Mouse (Mus musculus) left cerebral cortex, adult 18-20 months (tissue): ENCODE results near the gene Mllt3. TPM values are rescaled to one million over a fixed set of nuclear protein-coding genes. Genes with fewer than 3 reads are reported as not detected.

Experiments used
- DNase-seq, 2 experiments: peaks; one replicate each; pipeline ENCODE4 v3.0.0; 2021 to 2022; ENCODE audit warnings: low spot score in 2 of 2, mixed read lengths in 1 of 2
- total RNA-seq, 2 experiments: library from RNA; stranded (reverse); gene quantifications; 2 replicates each; pipeline ENCODE4 v1.2.3; 2021

Mllt3 gene
- total RNA-seq, 2 experiments from 2014 or later: 40.0 to 49.7 TPM

DNA sequence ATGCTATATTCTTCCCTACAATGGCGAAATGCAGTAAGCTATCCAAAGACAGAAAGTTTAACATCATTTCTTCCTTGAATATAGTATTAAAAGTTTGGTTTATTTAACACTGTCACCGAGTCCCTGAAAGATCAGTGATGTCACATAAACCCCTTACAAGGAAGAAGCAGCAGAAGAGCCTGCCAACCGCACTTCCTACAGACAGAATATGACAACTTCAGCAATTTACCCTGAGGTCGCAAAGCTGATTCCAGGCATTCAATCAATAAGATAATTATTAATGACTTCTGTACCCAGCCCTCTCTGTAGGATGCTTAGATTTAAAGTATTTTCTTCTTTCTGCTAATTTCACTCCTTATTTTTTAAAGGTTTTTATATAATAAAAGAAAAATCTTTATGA, 140.2 kb downstream of the Mllt3 start:
- DNase-seq: no peak

DNA sequence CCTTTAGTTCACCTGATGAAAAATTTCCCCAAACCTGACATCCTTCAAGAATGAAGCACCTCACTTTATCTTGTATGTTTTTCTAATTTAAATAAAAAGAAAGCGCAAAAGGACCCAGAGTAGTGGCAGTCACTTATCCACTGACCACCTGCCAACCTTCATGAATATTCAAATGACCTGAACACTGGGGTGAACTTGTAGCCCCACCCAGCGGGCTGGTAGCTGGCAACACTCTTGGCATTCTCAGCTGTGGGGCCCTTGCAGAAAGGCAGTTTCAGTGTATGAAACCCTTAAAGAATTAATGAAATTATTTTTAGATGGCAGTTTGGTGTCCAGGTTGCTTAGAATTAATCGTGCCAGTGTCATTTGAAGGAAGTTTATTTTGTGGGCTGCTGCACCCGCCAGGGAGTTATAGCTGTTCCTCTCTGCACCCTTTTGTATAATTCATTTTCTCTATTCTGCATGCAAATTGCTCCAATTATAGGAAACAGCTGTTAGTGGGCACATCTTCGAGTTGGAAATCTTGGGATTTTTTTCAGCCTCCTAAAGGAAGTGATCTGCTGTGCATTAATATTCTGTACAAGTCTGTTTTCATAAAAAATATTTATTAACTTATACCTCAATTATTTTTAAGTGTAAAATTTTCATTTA, 149.8 kb downstream of the Mllt3 start:
- DNase-seq: peak in 1 of 2 experiments; percentile 9

DNA sequence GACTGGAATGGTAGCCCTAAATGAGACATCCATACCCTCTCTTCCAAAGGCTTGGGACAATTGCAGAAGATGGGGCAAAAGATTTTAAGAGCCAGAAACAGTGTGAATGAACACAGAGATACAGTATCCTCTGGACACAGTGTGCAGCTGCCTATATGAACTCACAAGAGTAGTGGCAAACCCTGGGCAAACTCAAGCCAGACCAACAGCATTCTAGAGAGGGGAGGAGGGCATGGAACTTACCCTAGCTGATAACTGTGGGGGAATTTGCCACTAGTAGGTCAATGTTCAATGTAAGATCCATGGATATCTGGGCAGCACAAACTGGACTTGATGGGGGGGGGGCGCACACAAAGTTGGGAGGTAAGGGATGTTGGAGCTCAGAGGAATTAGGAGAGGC, 151.2 kb downstream of the Mllt3 start:
- DNase-seq: no peak

DNA sequence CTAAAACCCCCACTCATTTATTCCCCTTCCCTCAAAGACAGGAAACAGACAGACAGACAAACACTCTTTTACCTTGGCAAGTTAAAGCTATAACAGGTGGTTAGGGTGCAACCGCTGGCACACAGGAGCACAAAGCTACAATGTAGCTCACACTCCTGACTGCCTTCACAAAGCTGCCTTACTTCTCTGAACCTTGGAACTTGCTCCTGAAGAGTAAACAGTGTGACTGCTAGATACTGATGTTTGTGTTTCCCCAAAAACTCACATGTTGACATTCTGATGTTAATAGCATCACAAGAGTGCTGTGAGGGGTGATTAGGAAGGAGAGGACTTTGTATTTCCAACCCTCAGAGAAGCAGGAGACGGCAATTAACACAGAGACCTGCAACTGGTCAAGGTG, 151.6 kb downstream of the Mllt3 start:
- no peak for DNase-seq

DNA sequence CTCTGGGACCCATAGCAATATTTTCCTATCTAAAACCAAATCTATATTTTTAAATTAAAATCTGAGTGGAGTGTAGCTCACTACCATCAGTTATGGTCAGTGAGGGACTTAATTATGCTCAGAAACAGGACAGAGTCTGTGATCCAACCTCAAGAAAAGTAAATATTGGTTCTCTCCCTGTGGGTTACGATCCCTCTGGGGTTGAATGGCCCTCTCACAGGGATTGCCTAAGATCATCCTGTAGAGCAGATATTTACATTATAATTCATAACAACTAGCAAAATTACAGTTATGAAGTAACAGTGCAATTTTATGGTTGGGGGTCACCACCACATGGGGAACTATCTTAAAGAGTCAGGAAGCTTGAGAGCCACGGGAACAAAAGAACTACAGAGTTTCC, 152.9 kb downstream of the Mllt3 start:
- no peak for DNase-seq

GRCm38 (mm10) chr4:87878701-87879100, 154.5 kb downstream of the Mllt3 start:
- DNase-seq: no peak

- DNase-seq: no peak
Measured at GRCm38 (mm10) chr4:87870563-87870962, 162.6 kb downstream of the Mllt3 start.

DNA sequence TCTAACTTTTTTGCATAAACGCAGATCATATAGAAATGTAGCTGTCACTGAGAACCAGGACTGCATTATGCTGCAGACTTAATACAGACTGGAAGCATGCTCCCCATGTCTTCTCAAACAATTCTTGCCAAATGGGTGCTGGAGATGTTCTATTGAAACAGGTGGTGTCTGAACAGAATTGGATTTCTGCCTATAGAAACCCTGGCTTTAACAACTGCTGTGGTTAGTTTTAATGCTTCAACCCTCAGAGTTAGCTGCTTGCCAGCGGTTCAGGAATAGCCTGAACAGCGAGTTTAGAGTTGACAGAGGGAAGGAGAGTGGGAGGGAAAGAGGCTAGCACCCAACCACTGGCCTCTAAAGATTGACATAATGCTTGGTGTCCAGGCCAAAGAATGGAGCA, 166.6 kb downstream of the Mllt3 start:
- peak; percentile 11 to 18 for DNase-seq

DNA sequence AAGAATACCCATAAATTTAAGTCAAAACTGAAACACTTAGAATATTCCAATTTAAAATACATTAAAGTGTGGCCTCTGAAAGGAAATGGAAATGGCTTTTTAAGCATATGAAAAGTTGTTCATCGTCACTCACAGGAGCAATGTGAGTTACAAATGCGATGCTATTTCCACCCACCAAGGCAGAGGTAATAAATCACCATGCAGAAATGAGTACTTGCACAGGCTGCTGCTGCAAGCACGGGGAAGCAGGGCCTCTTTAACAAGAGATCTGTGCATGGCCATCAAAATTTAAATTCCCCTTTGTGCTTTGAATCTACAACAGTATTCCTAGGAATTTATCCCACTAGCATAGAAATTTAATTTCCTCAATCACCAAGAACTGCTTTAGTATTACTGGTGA, 167.3 kb downstream of the Mllt3 start:
- no peak for DNase-seq

DNA sequence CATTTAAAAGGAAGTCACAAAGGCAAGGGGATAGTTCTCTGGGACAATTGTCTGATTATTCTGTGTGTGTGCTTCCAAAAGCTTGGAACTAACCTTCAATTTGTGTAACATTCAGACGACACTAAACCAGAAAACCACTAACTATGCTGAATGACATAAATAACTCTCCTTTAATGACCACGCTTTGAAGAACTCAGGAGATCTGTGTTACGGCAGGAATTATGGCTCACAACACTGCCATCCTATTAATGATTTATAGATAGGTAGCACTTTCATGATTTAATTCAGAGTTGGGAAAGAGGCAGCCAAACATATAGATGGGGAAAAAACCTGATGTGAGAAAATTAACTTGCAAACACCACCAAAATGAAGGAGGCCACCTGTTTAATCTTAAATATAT, 168.1 kb downstream of the Mllt3 start:
- DNase-seq: no peak

GRCm38 (mm10) chr4:87863212-87863611, 170.0 kb downstream of the Mllt3 start:
- DNase-seq: no peak

DNA sequence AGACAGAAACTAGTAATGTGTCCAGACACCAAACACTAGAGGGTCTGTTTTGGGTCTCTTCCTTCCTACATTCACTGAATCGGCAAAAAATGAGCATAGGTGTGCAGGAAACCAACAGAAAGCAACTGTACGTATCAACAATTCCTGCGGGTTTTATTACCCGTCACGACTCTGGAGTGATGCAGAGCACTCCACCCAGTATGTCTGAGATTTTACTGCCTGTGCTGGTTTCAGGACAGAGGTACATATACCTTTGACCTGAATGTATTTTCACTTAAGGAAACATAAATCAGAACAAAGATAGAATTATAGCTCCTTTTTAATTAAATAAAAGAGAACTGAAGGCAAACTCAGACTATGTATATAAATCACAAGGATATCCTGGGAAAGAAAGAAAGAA, 172.4 kb downstream of the Mllt3 start:
- no peak for DNase-seq

DNA sequence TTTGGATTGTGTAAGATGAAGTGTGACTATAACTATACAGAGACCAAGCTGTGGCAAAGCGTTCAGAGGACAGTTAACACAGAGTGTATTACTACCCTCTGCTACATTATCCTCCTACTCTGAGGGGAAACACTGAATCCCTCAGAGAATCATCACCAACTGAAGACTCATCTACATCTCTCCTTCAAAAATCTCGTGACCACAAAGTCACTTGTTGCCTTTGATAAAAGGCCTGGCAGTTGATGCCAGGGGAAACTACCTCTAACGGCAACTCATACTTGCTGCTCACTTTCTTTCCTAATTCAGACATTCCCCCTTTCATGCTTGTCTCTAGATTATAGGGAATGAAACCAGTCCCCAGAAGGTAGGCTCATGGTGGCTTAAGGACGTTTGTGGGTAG, 174.0 kb downstream of the Mllt3 start:
- no peak for DNase-seq

DNA sequence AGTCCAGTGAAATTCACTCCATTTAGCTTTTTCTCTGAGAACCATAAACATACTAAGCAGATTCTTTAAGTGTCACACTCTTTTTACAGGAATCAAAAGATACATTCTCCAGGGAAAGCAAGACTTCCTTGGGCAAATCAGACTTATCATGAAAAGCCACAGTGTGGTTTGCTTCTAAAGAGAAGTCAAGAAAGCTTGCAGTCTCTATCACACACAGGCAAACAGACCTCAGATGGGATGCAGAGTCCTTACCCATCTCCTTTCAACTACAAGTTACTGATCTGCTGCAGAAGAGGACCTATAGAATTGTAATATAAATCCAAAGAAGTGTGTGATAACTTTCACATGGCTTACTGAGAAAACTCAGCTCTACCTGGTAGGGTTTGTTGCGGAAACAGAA, 175.2 kb downstream of the Mllt3 start:
- no peak for DNase-seq

DNA sequence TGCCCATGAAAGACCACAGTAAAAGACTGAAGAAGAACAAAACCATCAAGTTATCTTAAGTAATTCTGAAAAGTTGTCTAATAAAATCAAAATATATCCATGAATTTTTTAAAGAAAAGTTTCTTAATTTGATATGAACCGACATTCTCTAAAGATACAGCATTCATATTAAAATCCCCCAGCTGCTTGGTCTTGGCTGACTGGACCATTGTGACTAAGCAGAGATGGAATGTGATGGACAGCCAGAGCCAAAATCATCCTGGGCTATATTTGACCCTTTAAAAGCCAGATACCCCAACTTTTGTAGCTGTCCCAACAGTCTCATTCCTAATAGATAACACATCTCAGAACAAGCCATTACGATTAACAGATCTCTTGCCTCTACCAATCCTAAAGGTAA, 180.7 kb downstream of the Mllt3 start:
- no peak for DNase-seq

DNA sequence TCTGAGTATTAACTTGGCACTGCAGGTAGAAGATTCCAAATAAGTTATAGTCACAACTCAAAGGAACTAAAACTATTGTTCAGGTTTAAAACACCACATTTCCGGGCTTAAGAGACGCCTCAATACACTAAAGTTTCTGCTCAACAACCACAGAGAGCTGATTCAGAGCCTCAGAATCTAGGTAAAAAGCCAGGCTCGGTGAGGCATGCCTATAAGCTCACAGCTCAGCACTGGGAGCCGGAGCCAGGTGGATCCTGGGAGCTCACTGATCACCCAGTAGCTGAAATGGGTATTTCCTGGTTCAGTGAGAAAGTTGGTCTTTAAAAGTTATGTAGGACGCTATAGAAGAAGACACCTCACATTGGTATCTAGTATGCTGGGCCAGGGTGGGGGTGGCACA, 183.1 kb downstream of the Mllt3 start:
- no peak for DNase-seq

DNA sequence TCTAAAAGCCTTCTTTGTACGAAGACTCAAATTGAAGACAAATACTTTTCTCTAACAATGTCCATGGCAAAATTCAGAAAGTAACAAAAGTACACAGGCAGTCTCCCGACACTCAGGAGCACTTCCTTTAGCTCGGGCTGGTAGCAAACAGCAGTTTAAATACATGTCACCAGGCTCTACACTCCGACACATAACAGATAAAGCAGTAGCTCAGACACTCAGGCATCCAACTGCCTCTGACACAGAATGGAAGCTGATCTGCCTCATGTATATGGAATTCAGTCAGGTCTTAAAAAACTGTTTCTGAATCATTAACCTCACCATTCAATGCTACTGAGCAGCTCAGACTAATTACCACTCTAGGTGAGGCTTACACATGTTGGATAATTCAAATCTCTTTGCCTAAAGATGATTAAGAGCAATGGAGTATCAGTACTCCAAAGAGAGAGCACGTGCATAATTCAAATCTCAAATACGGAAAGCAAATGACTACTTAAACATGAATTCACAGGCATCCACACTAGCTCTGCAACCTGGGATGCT, 188.4 kb downstream of the Mllt3 start:
- no peak for DNase-seq

DNA sequence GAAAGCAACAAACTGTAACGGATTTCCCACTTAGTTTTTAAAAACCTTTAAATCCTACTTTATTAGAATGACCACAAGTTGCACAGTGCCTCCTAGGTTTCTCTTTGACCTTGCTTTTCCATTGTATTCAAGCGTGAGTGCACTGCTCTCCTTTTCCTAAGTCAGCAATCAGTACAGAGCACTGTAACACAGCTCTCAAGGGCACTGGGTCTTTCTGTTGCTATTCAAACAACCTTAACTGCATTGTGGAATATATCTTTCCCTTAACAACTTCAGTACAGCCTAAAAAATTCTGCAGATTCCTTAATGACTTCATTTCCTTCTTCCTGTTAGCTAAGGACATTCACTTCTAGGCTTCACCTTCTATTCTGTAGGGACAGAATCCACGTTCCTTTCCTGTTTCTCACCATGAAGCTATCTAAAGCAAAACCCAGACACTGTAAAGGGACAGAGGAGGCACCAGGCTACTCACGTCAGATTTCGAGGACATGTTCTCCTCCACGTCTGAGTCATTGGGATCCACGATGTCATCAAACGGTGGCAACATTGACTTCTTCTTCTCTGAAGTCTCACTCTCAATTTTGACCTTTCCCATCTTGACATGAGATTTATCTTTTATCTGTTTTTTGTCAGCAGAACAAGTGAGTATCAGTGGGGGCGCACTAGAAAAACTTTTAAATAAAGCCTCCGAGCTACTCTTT, 192.8 kb downstream of the Mllt3 start:
- no peak for DNase-seq

DNA sequence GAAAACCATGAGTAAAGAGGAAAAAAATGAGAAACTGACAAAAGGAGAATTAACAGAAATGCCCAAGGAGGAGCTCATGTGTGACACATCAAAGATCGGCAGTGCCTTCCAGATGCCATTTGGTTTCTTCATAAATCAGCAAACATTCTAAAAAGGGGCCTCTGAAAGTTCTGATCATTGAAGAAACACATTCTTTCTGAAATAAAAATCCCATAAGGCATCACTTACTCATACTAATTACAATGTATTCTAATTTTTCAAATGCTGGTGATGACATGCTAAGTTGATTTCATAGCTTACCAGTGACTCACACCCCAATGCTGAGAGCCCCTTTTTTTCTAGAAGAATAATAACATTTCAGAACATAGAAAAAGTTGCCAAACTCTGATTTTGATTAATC, 194.4 kb downstream of the Mllt3 start:
- no peak for DNase-seq

GRCm38 (mm10) chr4:87837471-87838361, 195.4 kb downstream of the Mllt3 start:
- no peak for DNase-seq

- DNase-seq: no peak
Measured at GRCm38 (mm10) chr4:87836257-87836656, 196.9 kb downstream of the Mllt3 start.

GRCm38 (mm10) chr4:87835191-87835590, 198.0 kb downstream of the Mllt3 start:
- DNase-seq: no peak
